Mouse (Mus musculus) v-Abl transformed pro-B cells (cell line): ENCODE measurements around the gene Cd44.

Experiments used
- in situ Hi-C, 2 experiments: fragments of 400-800 bp; cut with MboI; formaldehyde crosslinking; loops; one replicate each; pipeline ENCODE4 v1.15.1; 2025; ENCODE audit not compliant: unreplicated experiment in 2 of 2

Gene Cd44

GRCm38 (mm10) chr2:102914675-102915074 is 13.2 kb upstream of the Cd44 start:
- in situ Hi-C loops: no loop called here

DNA sequence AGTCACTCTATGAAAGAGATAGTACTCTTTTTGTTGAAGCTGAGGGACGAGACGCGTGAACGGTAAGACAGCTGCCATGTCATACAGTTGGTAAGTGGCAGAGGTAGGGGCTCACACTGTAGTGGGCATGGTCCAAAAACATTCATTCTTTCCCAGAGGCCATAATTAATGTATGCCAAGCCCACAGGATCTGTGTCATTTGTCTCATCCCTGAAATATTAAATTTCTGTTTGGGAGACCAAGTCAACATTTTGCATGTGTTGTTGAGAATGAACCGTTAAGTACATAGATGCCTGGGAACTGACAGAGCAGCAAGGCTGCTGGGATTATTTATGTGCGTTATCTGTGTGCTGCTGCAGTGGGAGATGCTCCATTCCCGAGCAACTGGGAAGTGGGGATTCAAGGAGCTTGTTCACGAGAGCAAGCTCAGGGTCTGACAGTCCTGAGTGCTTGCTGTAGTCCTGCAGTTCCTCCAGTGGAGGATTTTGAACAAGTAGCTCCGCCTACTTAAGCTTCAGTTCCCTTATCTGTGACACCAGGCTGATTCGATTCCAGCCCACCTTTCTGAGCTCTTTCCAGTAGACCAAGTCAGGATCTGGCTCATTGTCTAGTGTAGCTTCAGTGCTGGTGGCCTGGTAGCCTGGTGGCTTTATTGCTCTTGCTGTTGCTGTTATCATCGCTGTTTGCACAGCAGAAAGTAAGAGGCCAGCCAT is 12.5 kb upstream of the Cd44 start:
- in situ Hi-C loops: no loop called here

- in situ Hi-C loops: no loop called here
Observed at GRCm38 (mm10) chr2:102912951-102913350, 11.5 kb upstream of the Cd44 start.

- in situ Hi-C loops: no loop called here
Observed at GRCm38 (mm10) chr2:102912469-102912868, 11.0 kb upstream of the Cd44 start.

DNA sequence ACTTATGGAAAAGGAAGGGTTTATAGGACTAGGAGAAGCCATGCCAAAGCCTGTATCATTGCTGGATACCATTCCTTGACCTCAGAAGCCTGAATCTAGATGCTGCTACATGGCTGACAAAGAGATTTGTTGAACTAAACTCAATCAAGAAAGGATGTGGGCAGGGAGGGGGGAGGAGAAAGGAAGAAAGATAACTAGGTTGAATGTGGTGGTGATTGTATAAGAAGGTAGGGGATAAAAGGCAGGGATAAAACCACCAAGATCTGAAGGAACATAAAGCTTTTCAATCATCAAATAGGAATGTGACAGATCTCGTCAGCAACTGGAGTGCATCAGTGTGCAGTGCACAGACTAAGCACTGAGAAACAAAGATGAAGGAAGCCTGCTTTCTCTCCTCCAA is 7.9 kb upstream of the Cd44 start:
- in situ Hi-C loops: no loop called here

DNA sequence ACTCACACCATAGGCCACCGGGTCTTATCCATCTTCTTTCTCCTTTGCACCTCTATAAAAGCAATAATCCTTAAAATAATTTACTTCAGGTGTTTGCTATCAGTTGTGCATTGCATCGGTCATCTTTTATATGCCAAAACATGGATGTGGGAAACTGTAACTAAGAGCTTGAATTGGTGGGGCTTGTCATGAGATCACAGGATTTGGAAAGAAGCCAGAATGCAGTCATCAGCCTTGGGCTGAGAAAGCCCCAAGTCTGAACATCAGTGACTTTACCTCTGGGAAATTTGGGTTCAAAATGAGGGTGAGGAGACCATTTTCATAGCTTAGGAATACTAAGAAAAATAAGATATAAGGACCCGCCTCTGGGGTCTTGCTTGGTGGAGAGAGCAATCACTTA is 4.1 kb upstream of the Cd44 start:
- in situ Hi-C loops: no loop called here

GRCm38 (mm10) chr2:102901828-102902223 is 361 bp upstream of the Cd44 start:
- in situ Hi-C loops: no loop called here

- in situ Hi-C loops: no loop called here
Observed at GRCm38 (mm10) chr2:102900230-102900721, 1.2 kb downstream of the Cd44 start.

DNA sequence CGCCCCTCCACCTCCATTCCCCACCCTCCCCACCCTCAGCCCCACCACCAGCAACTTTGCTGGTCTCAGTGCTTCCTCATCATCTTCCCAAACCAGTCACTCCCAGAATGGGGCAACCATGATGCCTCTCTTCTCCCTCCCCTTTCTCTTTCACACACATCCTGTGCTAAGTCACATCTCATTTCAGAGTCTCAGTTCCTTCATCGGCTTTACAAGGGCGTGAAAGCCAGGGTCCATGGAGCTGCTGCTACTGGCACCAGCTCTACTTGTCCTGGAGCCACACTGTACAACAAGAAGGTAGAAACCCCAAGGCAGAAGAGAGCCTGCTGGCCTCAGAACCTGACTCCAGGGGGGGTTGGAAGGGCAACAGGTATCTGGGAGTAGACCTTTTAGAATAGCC is 2.2 kb downstream of the Cd44 start:
- in situ Hi-C loops: no loop called here

GRCm38 (mm10) chr2:102898585-102898984 is 2.9 kb downstream of the Cd44 start:
- in situ Hi-C loops: no loop called here

GRCm38 (mm10) chr2:102896154-102896553 is 5.3 kb downstream of the Cd44 start:
- in situ Hi-C loops: no loop called here

DNA sequence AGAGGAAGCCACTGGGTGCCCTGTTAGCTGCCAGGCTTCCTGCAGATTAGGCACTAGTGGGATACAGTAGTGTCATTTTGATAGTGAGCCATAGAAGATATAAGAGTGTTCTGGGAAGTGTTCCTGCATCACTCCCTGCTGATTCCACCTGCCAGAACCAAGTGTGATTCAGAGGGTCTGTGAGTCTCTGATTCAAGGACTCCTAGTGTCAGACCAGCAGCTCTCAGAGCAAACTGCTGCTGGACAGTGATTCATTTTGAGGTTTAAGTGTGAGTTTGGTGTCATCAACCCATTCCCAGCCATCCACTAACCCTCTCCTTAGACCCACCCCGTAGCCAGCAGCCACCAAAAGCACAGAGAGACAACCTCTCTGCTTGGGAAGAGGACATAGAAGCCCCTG is 6.3 kb downstream of the Cd44 start:
- in situ Hi-C loops: no loop called here

- in situ Hi-C loops: no loop called here
Observed at GRCm38 (mm10) chr2:102894785-102895184, 6.7 kb downstream of the Cd44 start.

- in situ Hi-C loops: no loop called here
Observed at GRCm38 (mm10) chr2:102888688-102889225, 12.7 kb downstream of the Cd44 start.

DNA sequence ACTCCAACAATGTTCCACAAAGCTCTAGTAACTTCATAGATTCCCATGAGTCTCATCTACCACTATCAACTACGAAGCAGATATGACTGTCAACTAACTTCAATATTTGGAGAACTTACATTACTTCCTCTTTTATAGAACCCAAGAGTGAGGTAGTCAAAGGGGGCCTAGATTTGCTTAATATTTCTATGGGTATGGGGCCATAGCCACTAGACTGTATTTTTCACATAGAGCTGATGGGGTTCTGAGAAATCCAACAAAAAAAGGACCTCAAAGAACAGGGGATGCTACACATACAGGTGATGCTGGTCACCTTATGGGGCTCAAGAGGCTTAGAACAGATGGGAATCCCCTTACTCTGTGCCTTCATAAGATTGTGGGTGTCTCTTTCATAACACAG is 14.3 kb downstream of the Cd44 start:
- in situ Hi-C loops: no loop called here

DNA sequence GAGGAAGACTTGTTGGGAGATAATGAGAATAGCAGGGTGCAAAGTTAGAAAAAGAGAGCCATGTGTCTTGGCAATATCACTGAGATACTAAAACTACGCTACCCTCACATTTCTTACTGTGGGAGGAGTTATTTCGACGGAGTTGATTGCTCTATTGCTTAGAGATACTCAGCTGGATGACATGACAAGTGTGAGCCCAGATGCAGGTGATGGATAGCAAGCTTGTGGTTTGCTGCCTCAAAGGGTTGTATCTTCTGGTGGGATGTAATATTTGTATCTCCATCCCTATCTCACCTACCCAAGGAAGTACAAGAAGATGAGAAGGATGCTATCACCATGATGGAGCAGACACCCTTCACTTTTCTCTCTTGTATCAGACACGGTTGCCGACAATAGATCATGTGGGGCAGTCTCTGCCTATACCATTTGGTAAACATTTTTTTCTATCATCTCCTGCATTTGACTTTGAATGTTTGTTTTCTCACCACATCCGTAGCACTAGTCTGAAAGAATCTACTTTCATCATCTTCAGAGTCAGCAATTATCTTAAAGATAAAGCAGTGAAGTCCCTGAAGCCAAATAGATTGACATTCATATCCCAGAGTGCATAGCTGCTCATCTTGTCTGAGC is 15.0 kb downstream of the Cd44 start:
- in situ Hi-C loops: no loop called here

DNA sequence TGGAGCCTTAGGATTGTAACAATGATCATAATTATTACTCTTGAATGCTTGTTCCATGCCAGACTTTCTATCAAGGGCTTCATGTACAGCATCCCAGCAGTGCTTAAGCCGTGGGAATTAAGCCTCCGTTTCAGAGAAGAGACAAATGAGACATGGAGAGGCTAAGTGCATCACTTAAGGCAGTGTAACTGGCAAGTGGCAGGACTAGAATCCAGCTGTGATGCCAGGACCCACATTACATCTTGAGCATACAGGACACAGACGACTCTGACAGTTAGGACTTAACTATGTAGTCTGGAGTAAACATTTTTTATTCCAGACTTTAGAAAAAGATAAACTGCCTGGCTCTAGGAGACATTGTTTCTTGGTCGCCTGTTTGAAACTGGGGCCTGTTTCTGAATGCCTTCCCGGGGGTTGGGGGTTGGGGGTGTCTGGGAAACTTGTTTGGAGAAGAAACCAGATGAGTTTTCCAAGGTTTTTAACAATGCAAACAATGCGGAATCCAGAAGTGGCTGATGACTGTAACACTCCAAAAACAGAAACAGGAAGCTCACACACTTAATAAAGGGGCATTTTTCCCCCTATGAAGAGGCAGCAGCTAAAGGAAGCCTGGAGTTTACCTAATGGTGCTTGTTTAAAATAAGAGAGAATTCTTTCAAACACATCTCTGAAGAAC is 18.7 kb downstream of the Cd44 start:
- in situ Hi-C loops: no loop called here

GRCm38 (mm10) chr2:102882004-102882588 is 19.4 kb downstream of the Cd44 start:
- in situ Hi-C loops: no loop called here

DNA sequence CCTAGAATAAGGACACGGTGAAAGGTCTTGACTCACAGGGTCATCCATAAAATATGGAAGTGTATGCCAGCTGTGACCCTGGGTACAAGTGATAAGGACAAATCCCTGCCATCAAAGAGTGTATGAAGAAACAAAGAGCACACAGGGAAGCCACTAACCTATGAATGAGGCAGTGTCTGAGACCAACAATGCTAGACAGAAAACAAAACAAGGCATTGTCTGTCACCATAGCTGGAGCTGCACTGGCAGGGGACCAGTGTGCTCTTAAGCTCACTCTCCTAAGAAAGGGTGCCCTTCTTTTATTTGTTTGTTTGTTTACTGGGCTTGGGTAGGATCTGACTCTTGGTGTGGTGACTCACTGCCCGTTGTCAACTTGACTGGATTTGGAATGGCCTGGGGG is 23.0 kb downstream of the Cd44 start:
- in situ Hi-C loops: no loop called here

DNA sequence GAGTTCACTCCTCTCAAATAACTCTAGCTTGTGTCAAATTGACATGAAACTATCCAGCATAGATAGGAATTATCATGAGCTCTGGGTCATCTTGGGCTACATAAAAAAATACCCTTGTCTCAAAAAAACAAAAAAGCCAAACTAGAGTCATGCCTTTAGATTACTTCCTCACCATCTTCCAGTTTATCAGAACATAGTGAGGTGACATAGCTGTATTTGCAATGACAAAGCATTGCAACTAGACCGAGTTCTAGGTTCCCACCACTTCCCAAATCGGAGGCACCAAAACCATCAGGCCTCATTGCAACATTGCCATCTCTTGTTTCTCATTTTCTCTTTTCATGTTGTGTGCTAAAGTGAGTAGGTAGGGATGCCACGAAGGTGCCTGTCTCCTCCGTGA is 24.0 kb downstream of the Cd44 start:
- in situ Hi-C loops: no loop called here

DNA sequence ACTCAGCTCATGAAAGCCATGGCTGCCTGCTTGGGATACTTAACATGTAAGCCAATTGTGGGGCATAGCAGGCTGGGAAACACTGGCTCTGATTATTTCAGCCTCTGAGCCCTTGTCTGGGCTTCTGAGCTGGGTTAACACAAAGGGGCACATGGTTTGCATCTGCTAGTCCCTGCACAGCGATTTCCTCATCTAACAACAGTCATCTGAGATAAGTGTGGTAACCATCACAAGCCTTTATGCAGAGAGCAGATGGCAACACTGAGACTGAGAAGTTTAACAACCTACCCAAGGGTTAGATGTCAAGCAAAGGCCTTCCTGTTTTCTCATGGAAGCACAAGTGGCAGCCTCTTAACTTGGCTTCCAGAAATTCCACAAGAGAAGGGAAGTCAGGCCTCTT is 25.3 kb downstream of the Cd44 start:
- in situ Hi-C loops: no loop called here
